Mouse (Mus musculus) frontal cortex, adult 2 months (tissue): ENCODE data around the gene Ankrd24. TPM values are rescaled to one million over a fixed set of nuclear protein-coding genes. Genes with fewer than 3 reads are reported as not detected.
"Not testable (repeated sequence)": the region's sequence is repeated elsewhere in the genome, so short reads cannot be mapped to it uniquely, and the experiment has no call there.

Experiments
- DNase-seq, 2 experiments: peaks; one replicate each; pipeline ENCODE4 v3.0.0; 2022; ENCODE audit warnings: low spot score in 1 of 2; ENCODE audit errors: extremely low spot score in 1 of 2
- polyA plus RNA-seq: library from polyadenylated mRNA; depleted of rRNA; stranded (reverse); fragments of >200 nt; gene quantifications from 2 replicates; pipeline ENCODE4 v1.2.3, GENCODE M21; 2012

Gene Ankrd24
- polyA plus RNA-seq, 1 experiment, result 108 TPM

GRCm38 (mm10) chr10:81604968-81605665, 23.2 kb upstream of the Ankrd24 start:
- peak; percentile 69 to 95 for DNase-seq

GRCm38 (mm10) chr10:81605666-81605973, 22.7 kb upstream of the Ankrd24 start:
- no peak for DNase-seq

- DNase-seq, result peak; percentile 96 to 97
These were observed 22.2 kb upstream of the Ankrd24 start, which contains the start of gene BC025920 for GRCm38 (mm10) chr10:81605974-81606751. BC025920 (plus strand) TSS chr10:81606270.

- no peak for DNase-seq
These were observed 20.0 kb upstream of the Ankrd24 start for GRCm38 (mm10) chr10:81608308-81608707.

- no peak for DNase-seq
These were observed 15.6 kb upstream of the Ankrd24 start for GRCm38 (mm10) chr10:81612779-81613178.

GRCm38 (mm10) chr10:81615486-81615885, 12.9 kb upstream of the Ankrd24 start:
- DNase-seq, result no peak

- DNase-seq, result no peak
These were observed 8.4 kb upstream of the Ankrd24 start for GRCm38 (mm10) chr10:81619976-81620375.

GRCm38 (mm10) chr10:81620786-81621185, 7.6 kb upstream of the Ankrd24 start:
- DNase-seq, result no peak

GRCm38 (mm10) chr10:81623441-81623840, 4.9 kb upstream of the Ankrd24 start:
- DNase-seq, result no peak

GRCm38 (mm10) chr10:81626101-81626993, 2.0 kb upstream of the Ankrd24 start:
- DNase-seq, result no peak

- DNase-seq, result peak; percentile 91 to 96
These were observed 1.1 kb upstream of the Ankrd24 start, which contains the start of gene Sirt6 for GRCm38 (mm10) chr10:81626994-81627835. Sirt6 (minus strand) TSS chr10:81627797.

- DNase-seq, result no peak
These were observed 512 bp upstream of the Ankrd24 start for GRCm38 (mm10) chr10:81627836-81628220.

- DNase-seq, result peak; percentile 79 to 88
These were observed 5.1 kb downstream of the Ankrd24 start for GRCm38 (mm10) chr10:81633253-81634099.

- no peak for DNase-seq
These were observed 8.0 kb downstream of the Ankrd24 start for GRCm38 (mm10) chr10:81636338-81636737.

GRCm38 (mm10) chr10:81638101-81638500, 9.8 kb downstream of the Ankrd24 start:
- no peak for DNase-seq

- DNase-seq, result not testable (repeated sequence)
These were observed 12.5 kb downstream of the Ankrd24 start for GRCm38 (mm10) chr10:81640825-81641224.

- no peak for DNase-seq
These were observed 13.2 kb downstream of the Ankrd24 start for GRCm38 (mm10) chr10:81641566-81641965.

- DNase-seq, result no peak
These were observed 13.8 kb downstream of the Ankrd24 start for GRCm38 (mm10) chr10:81641978-81642647.
